Comparison of ENCODE assay signal across 9 mouse cellular contexts in the genomic region with DNA sequence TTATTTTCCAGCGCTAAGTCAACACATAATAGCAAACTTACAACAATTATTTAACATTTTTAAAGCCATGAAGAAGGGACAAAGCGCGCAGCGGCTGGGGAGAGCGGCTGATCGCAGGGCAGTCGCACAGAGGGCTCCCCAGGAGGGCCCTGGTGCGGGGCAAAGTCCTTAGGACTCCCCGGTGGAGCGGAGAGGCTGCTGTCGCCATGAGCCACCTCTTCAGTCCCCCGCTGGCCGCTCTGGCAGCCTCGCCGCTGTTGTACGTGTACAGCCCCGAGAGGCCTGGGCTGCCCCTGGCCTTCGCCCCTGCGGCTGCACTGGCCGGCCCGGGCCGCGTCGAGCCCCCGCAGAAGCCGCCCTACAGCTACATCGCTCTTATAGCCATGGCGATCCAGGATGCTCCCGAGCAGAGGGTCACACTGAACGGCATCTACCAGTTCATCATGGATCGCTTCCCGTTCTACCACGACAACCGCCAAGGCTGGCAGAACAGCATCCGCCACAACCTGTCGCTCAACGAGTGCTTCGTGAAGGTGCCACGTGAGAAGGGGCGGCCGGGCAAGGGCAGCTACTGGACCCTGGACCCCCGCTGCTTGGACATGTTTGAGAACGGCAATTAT. TPM values are rescaled to one million over a fixed set of nuclear protein-coding genes. Genes with fewer than 3 reads are reported as not detected.
DNase-seq lines count a peak whose midpoint lies in the region; ATAC-seq lines count a peak whose summit lies in the region.
"Had no signal": no experiment of that assay in that cellular context is flagged by ENCODE, and none has a peak within 500 bp of the region (broad histone marks: within the 10 kb centered on the region; RNA-seq: fewer than 3 reads in every experiment).

TSS of gene Foxl1 (plus strand) at position 185 of the 620 bp plus-strand sequence.

- peak within 1 kb of the TSS; percentile 26 to 34 for H3K4me3 ChIP-seq in heart, embryonic 14.5 days (ENCODE audit: control insufficient read depth in 1 of 2, insufficient read depth in 1 of 2, low read depth in 1 of 2, low read length in 2 of 2)
- peak within 1 kb of the TSS; percentile 30 for H3K4me3 ChIP-seq in brown adipose tissue, adult 24 weeks (ENCODE audit: insufficient read depth, low read depth, low read length)
- peak within 1 kb of the TSS; percentile 8; the same call in 1 of the 2 replicates for H3K4me3 ChIP-seq in hindbrain, embryonic 11.5 days (ENCODE audit: low read depth, low read length)
- H3K4me3 ChIP-seq in midbrain, embryonic 11.5 days (ENCODE audit: low read depth, low read length) = peak within 1 kb of the TSS; percentile 11; the same call in 1 of the 2 replicates

- no peak for ATAC-seq in heart, embryonic 14.5 days (ENCODE audit: insufficient number of reproducible peaks, insufficient read depth, low FRiP score, low read depth)
- ATAC-seq in hindbrain, embryonic 11.5 days (ENCODE audit: low FRiP score) = no peak
- ATAC-seq in midbrain, embryonic 11.5 days (ENCODE audit: low FRiP score) = no peak
- no peak for ATAC-seq in erythroblast, adult 5-6 weeks (replicated peaks; ENCODE audit: low FRiP score, poor library complexity, severe bottlenecking)

- H3K27me3 ChIP-seq in heart, embryonic 14.5 days (ENCODE audit: control insufficient read depth, insufficient read depth, low read length) = peaks cover 77% of the 10 kb centered on the region
- H3K27me3 ChIP-seq in hindbrain, embryonic 11.5 days (ENCODE audit: control insufficient read depth, insufficient read depth, low read length) = peaks cover 86% of the 10 kb centered on the region
- peaks cover 88% of the 10 kb centered on the region for H3K27me3 ChIP-seq in midbrain, embryonic 11.5 days (ENCODE audit: control insufficient read depth, insufficient read depth, low read length)

- DNase-seq in heart, postnatal 14 days = no peak
- peak; percentile 66 for DNase-seq in hindbrain, embryonic 11.5 days (ENCODE audit: low spot score)
- DNase-seq in midbrain, embryonic 11.5 days (ENCODE audit: low spot score, missing footprints) = peak; percentile 93
- no peak for DNase-seq in right cerebral cortex, postnatal 36 days (ENCODE audit: low spot score in 2 of 2)
- DNase-seq in cerebellum, adult 11 months = no peak

- H3K27ac ChIP-seq in heart, embryonic 14.5 days (replicated peaks in 1 of 2; ENCODE audit: control insufficient read depth in 1 of 2, insufficient read depth in 1 of 2, low read depth in 2 of 2, low read length in 2 of 2) = no peak within 1 kb of the TSS
- no peak within 1 kb of the TSS for H3K27ac ChIP-seq in brown adipose tissue, adult 24 weeks (replicated peaks; ENCODE audit: low read depth, low read length)
- no peak within 1 kb of the TSS for H3K27ac ChIP-seq in hindbrain, embryonic 11.5 days (ENCODE audit: low read depth, low read length)
- H3K27ac ChIP-seq in midbrain, embryonic 11.5 days (ENCODE audit: low read depth, low read length) = no peak within 1 kb of the TSS
- H3K27ac ChIP-seq: macrophage had no signal

- intact Hi-C loops in heart, postnatal 14 days (cut with DNase I) = loop anchor here (5.0 kb wide), 1 partner anchor 89 kb away; no protein-coding TSS in a partner anchor

- H3K4me2 ChIP-seq in heart, embryonic 14.5 days (ENCODE audit: low read length) = peak within 1 kb of the TSS; percentile 61
- H3K4me2 ChIP-seq in hindbrain, embryonic 11.5 days (replicated peaks; ENCODE audit: low read depth, low read length) = peak within 1 kb of the TSS; percentile 21
- 0 out of 2 replicates have a peak within 1 kb of the TSS, but pooled peaks have one; percentile 7 for H3K4me2 ChIP-seq in midbrain, embryonic 11.5 days

- 9% methylated on average over 43 of the region's 43 CpGs for WGBS in heart, embryonic 14.5 days
- under 1% methylated on average over 43 of the region's 43 CpGs for WGBS in hindbrain, embryonic 11.5 days
- WGBS in midbrain, embryonic 11.5 days = under 1% methylated on average over 43 of the region's 43 CpGs

- H3K9ac ChIP-seq in heart, embryonic 14.5 days (ENCODE audit: low read length) = peak within 1 kb of the TSS; percentile 35
- no peak within 1 kb of the TSS for H3K9ac ChIP-seq in hindbrain, embryonic 11.5 days (ENCODE audit: low read depth, low read length)
- H3K9ac ChIP-seq in midbrain, embryonic 11.5 days (ENCODE audit: low read length) = no peak within 1 kb of the TSS

- no peaks in the 10 kb centered on the region for H3K9me3 ChIP-seq in heart, embryonic 14.5 days (ENCODE audit: control insufficient read depth, low read length)
- H3K9me3 ChIP-seq in hindbrain, embryonic 11.5 days (ENCODE audit: control insufficient read depth, low read length) = no peaks in the 10 kb centered on the region
- peaks cover 3% of the 10 kb centered on the region for H3K9me3 ChIP-seq in midbrain, embryonic 11.5 days (ENCODE audit: control insufficient read depth, low read length)

- H3K36me3 ChIP-seq in heart, embryonic 14.5 days (ENCODE audit: control insufficient read depth, insufficient read depth, low read length) = no peaks in the 10 kb centered on the region
- H3K36me3 ChIP-seq in hindbrain, embryonic 11.5 days (ENCODE audit: control insufficient read depth, insufficient read depth, low read length) = no peaks in the 10 kb centered on the region
- no peaks in the 10 kb centered on the region for H3K36me3 ChIP-seq in midbrain, embryonic 11.5 days (ENCODE audit: control insufficient read depth, insufficient read depth, low read length)

- H3K4me1 ChIP-seq in heart, embryonic 14.5 days (ENCODE audit: control insufficient read depth in 2 of 2, insufficient read depth in 2 of 2, low read length in 2 of 2) = peaks cover 11 to 33% of the 10 kb centered on the region in 2 experiments
- H3K4me1 ChIP-seq in brown adipose tissue, adult 24 weeks (ENCODE audit: control insufficient read depth, insufficient read depth, insufficient read length, low read length) = peaks cover 4% of the 10 kb centered on the region; the same call in 1 of the 2 replicates
- peaks cover 5% of the 10 kb centered on the region for H3K4me1 ChIP-seq in hindbrain, embryonic 11.5 days (replicated peaks; ENCODE audit: control insufficient read depth, insufficient read depth, low read length)
- peaks cover 10% of the 10 kb centered on the region for H3K4me1 ChIP-seq in midbrain, embryonic 11.5 days (ENCODE audit: control insufficient read depth, insufficient read depth, low read length)

RNA-seq across cellular contexts. Expression of gene Foxl1, which starts in this region (rescaled TPM):
- polyA plus RNA-seq in heart, embryonic 14.5 days (2014; fragmentation: Nextera tagmentation; extraction: Ambion mirVana) = 0.16 and 0.32 TPM in 2 replicates
- total RNA-seq in heart, postnatal 14 days (2021) = under 1 TPM; 0.12 to 0.17 TPM
- polyA plus RNA-seq in brown adipose tissue, adult 24 weeks (2012; ENCODE audit: insufficient read depth, insufficient read length, missing spikeins) = not detected in 2 replicates
- polyA plus RNA-seq in hindbrain, embryonic 11.5 days (2014; fragmentation: Nextera tagmentation; extraction: Ambion mirVana) = 0.73 and 1.9 TPM in 2 replicates
- polyA plus RNA-seq in midbrain, embryonic 11.5 days (2014; fragmentation: Nextera tagmentation; extraction: Ambion mirVana) = 0.46 and 0.79 TPM in 2 replicates
- total RNA-seq in erythroblast, adult 5-6 weeks (2015; ENCODE audit: low replicate concordance) = not detected in 2 replicates
- not detected in 2 replicates for total RNA-seq in erythroblast, adult 5-6 weeks (2017; ENCODE audit: low replicate concordance)
- polyA plus RNA-seq: macrophage had no signal

Comparison
In these comparisons a context has a peak if more than half of its experiments do, and no peak if none do; other contexts are left out.
1. Peak in DNase-seq, H3K4me3 ChIP-seq and H3K4me2 ChIP-seq in midbrain, embryonic 11.5 days; RNA of the gene not detected or under 1 TPM.
2. H3K4me2 ChIP-seq: peak in every context shown above with its lines; median percentile 61 in heart, embryonic 14.5 days; 21 in hindbrain, embryonic 11.5 days; 7 in midbrain, embryonic 11.5 days.